Mouse (Mus musculus) testis, adult 2 months (tissue): Measurements from ENCODE around the gene Mxd4. TPM values are rescaled to one million over a fixed set of nuclear protein-coding genes. Genes with fewer than 3 reads are reported as not detected.

Experiments
- H3K27ac ChIP-seq: fragments of 200-500 bp; 2 replicates; pipeline ENCODE4 v1.5.1; 2012; ENCODE audit warnings: low read depth, low read length; ENCODE audit not compliant: control insufficient read depth, insufficient read depth
- H3K27me3 ChIP-seq: fragments of 200-500 bp; 2 replicates; pipeline ENCODE4 v1.6.1; 2012; ENCODE audit warnings: mild to moderate bottlenecking, low read length, moderate library complexity; ENCODE audit not compliant: control insufficient read depth, insufficient read depth
- H3K36me3 ChIP-seq: fragments of 200-500 bp; 2 replicates; pipeline ENCODE4 v1.6.1; 2012; ENCODE audit warnings: mild to moderate bottlenecking, low read length; ENCODE audit not compliant: control insufficient read depth, insufficient read depth
- H3K4me1 ChIP-seq: fragments of 200-500 bp; 2 replicates; pipeline ENCODE4 v1.6.1; 2012; ENCODE audit warnings: low read length; ENCODE audit not compliant: control insufficient read depth, insufficient read depth
- H3K4me3 ChIP-seq: fragments of 200-500 bp; 2 replicates; pipeline ENCODE4 v1.5.1; 2012; ENCODE audit warnings: low read depth, mild to moderate bottlenecking, low read length, moderate library complexity, mixed read lengths; ENCODE audit not compliant: control insufficient read depth
- CTCF ChIP-seq: fragments of 200-500 bp; IDR thresholded peaks from 2 replicates; pipeline ENCODE4 v1.5.1; 2012; ENCODE audit warnings: low read depth, mild to moderate bottlenecking, inconsistent platforms, low read length, moderate library complexity; ENCODE audit not compliant: control insufficient read depth, insufficient read depth, insufficient replicate concordance
- POLR2A ChIP-seq: fragments of 200-500 bp; IDR thresholded peaks from 2 replicates; pipeline ENCODE4 v1.6.1; 2012; ENCODE audit warnings: low read depth, mild to moderate bottlenecking, inconsistent platforms, low read length, moderate library complexity; ENCODE audit not compliant: control insufficient read depth
- polyA plus RNA-seq: library from polyadenylated mRNA; depleted of rRNA; stranded (reverse); fragments of >200 nt; gene quantifications from 2 replicates; pipeline ENCODE4 v1.2.3, GENCODE M21; 2012; rRNA removed

Gene Mxd4
- polyA plus RNA-seq: 137 and 141 TPM in 2 replicates

- Histone ChIP-seq H3K27me3 (no peaks in the 10 kb centered on the region), H3K27ac (peak within 1 kb of the TSS; percentile 91), H3K4me1 (peaks cover 26% of the 10 kb centered on the region), H3K36me3 (no peaks in the 10 kb centered on the region), H3K4me3 (peak within 1 kb of the TSS; percentile 92)
- TF ChIP-seq CTCF (no peak; the same call in 1 of the 2 replicates), POLR2A (peak; percentile 95)
These were observed at the start of gene Mxd4 for GRCm38 (mm10) chr5:34187601-34188316. Gene Mxd4 (minus strand): TSS chr5:34187720.

- H3K4me1 ChIP-seq: no peaks in the 10 kb centered on the region
- H3K27me3 ChIP-seq: no peaks in the 10 kb centered on the region
- no peak overlapping the region for H3K27ac ChIP-seq
- no peak overlapping the region for H3K4me3 ChIP-seq
- TF ChIP-seq CTCF (peak; percentile 96; the same call in 1 of the 2 replicates), POLR2A (no peak)
- no peaks in the 10 kb centered on the region for H3K36me3 ChIP-seq
These were observed 48.4 kb upstream of the Mxd4 start for GRCm38 (mm10) chr5:34235898-34236420.

GRCm38 (mm10) chr5:34235056-34235455 is 47.5 kb upstream of the Mxd4 start:
- no peak for TF ChIP-seq CTCF
- no peak for TF ChIP-seq POLR2A

GRCm38 (mm10) chr5:34233221-34233515 is 45.6 kb upstream of the Mxd4 start:
- Histone ChIP-seq H3K4me1 (no peaks in the 10 kb centered on the region), H3K27ac (no peak overlapping the region), H3K27me3 (no peaks in the 10 kb centered on the region), H3K4me3 (no peak overlapping the region), H3K36me3 (no peaks in the 10 kb centered on the region)
- TF ChIP-seq CTCF (no peak), POLR2A (no peak)

More at GRCm38 (mm10) chr5:34235056-34235455, 47.5 kb upstream of the Mxd4 start:
- no peak overlapping the region for H3K4me3 ChIP-seq
- no peaks in the 10 kb centered on the region for H3K36me3 ChIP-seq
- no peaks in the 10 kb centered on the region for H3K27me3 ChIP-seq
- no peaks in the 10 kb centered on the region for H3K4me1 ChIP-seq
- H3K27ac ChIP-seq: no peak overlapping the region

GRCm38 (mm10) chr5:34232481-34233220 is 45.1 kb upstream of the Mxd4 start:
- H3K27ac ChIP-seq: no peak overlapping the region
- no peaks in the 10 kb centered on the region for H3K4me1 ChIP-seq
- TF ChIP-seq CTCF (no peak), POLR2A (no peak)
- no peaks in the 10 kb centered on the region for H3K27me3 ChIP-seq
- no peak overlapping the region for H3K4me3 ChIP-seq
- no peaks in the 10 kb centered on the region for H3K36me3 ChIP-seq

- TF ChIP-seq POLR2A: no peak
- no peak for TF ChIP-seq CTCF
- Histone ChIP-seq H3K27me3 (no peaks in the 10 kb centered on the region), H3K4me3 (no peak overlapping the region), H3K27ac (no peak overlapping the region), H3K4me1 (no peaks in the 10 kb centered on the region), H3K36me3 (no peaks in the 10 kb centered on the region)
These were observed 44.4 kb upstream of the Mxd4 start for GRCm38 (mm10) chr5:34231901-34232300.
